Mouse (Mus musculus) cerebellum, adult 2 months (tissue): ENCODE data around the gene Hist1h4c. TPM values are rescaled to one million over a fixed set of nuclear protein-coding genes. Genes with fewer than 3 reads are reported as not detected.

Experiments used
- DNase-seq, 2 experiments: peaks; one replicate each; pipeline ENCODE4 v3.0.0; 2021
- H3K27ac ChIP-seq: fragments of 200-500 bp; 2 replicates; pipeline ENCODE4 v1.5.1; 2012; ENCODE audit warnings: low read length, control low read depth, inconsistent platforms; ENCODE audit not compliant: insufficient read depth
- H3K27me3 ChIP-seq: fragments of 200-500 bp; 2 replicates; pipeline ENCODE4 v1.6.1; 2012; ENCODE audit warnings: inconsistent platforms, mild to moderate bottlenecking, low read length, moderate library complexity; ENCODE audit not compliant: control insufficient read depth, insufficient read depth
- H3K4me1 ChIP-seq: fragments of 200-500 bp; 2 replicates; pipeline ENCODE4 v1.6.1; 2011; ENCODE audit warnings: low read length; ENCODE audit not compliant: control insufficient read depth, insufficient read depth
- H3K4me3 ChIP-seq: fragments of 200-500 bp; replicated peaks from 2 replicates; pipeline ENCODE3; 2011; ENCODE audit warnings: mild to moderate bottlenecking, low read depth, low read length, control low read depth; ENCODE audit not compliant: insufficient read depth
- CTCF ChIP-seq: fragments of 200-500 bp; IDR thresholded peaks from 2 replicates; pipeline ENCODE4 v1.5.1; 2011; ENCODE audit warnings: low read depth, mild to moderate bottlenecking, control low read depth, low read length, moderate library complexity, borderline replicate concordance; ENCODE audit not compliant: insufficient read depth
- POLR2A ChIP-seq: fragments of 200-500 bp; IDR thresholded peaks from 2 replicates; pipeline ENCODE4 v1.6.1; 2011; ENCODE audit warnings: low read length, control low read depth, borderline replicate concordance; ENCODE audit not compliant: insufficient read depth
- WGBS: fragments of 180-500 bp; shearing (Covaris S2); methylation state at CpG from one replicate; pipeline ENCODE4 v1.1.7; 2018; 5-methylcytosine and 5-hydroxymethylcytosine counted together
- polyA plus RNA-seq: library from polyadenylated mRNA; depleted of rRNA; stranded (reverse); fragments of >200 nt; gene quantifications from 2 replicates; pipeline ENCODE4 v1.2.3, GENCODE M21; 2012

Gene Hist1h4c
- polyA plus RNA-seq, 1 experiment = 5.8 TPM

DNA sequence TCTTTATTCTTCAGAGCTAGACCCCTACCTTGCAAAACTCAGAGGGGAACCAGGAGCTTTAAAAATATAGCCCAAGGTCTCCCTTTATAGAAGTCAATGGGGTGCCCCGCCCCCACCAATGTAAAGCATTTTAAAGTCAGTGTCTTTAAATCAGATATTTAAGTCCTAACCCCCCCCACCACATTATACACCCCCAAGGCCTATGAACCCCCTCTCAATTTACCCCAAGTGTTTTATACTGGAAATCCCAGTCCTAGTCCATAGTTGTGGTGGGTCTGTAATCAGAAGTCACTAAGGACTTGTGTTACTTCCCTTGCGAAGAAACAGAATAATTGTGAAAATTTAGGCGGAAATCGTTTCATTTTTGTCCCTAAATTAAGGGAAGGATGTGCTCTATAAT, 39.8 kb upstream of the Hist1h4c start:
- Histone ChIP-seq H3K4me3 (no peak overlapping the region), H3K4me1 (no peaks in the 10 kb centered on the region), H3K27ac (no peak overlapping the region), H3K27me3 (no peaks in the 10 kb centered on the region)
- no peak for DNase-seq
- WGBS = 23% methylated on average over 4 of the region's 4 CpGs
- TF ChIP-seq CTCF (no peak), POLR2A (no peak)

DNA sequence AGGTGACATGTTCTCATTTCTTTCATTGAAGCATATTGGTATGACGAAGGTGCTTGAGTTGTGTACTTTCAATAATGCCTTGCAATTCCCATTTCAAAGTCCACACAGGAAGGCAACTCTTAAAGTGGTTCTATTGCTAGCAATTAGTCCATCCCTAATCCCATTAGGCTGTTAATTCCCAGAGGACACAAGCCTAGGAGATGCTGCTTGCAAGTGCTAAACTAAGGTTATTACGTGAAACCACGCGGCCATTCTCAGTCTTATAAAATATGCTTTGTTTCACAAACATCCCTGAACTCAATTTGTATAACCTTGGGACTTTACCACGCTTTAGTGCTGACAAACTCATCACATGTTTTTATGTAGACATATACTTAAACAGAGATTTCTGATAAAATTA, 38.8 kb upstream of the Hist1h4c start:
- DNase-seq = no peak
- H3K27me3 ChIP-seq = no peaks in the 10 kb centered on the region
- WGBS = 91% methylated on average over 5 of the region's 5 CpGs
- H3K27ac ChIP-seq = no peak overlapping the region
- TF ChIP-seq CTCF = no peak
- TF ChIP-seq POLR2A = no peak
- no peak overlapping the region for H3K4me3 ChIP-seq
- no peaks in the 10 kb centered on the region for H3K4me1 ChIP-seq

- WGBS = 17% methylated on average over 8 of the region's 8 CpGs
- Histone ChIP-seq H3K27me3 (no peaks in the 10 kb centered on the region), H3K4me3 (no peak overlapping the region), H3K27ac (no peak overlapping the region), H3K4me1 (no peaks in the 10 kb centered on the region)
- DNase-seq = peak in 1 of 2 experiments; percentile 37
- TF ChIP-seq CTCF (peak; percentile 43; the same call in 1 of the 2 replicates), POLR2A (no peak)
Observed at GRCm38 (mm10) chr13:23732156-23732804, 34.0 kb upstream of the Hist1h4c start.

DNA sequence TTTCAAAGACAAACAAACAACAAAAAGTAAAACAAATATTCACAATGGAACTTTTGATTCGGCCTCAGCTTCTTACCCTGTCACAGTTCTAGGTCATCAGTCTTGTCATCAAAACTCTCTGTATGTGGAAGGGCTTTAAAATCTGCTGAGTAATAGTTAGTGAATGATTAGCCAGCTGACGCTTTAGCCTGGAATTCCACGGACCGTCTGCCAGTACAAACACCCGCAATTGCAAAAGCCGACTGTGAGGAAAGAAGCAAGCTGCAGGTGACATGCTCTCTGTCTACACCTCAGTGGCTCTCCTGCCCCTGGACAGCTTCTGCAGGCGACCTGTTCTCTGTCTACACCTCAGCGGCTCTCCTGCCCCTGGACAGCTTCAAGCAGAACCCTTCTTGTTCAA, 32.2 kb upstream of the Hist1h4c start:
- no peak for DNase-seq
- Histone ChIP-seq H3K27ac (no peak overlapping the region), H3K4me1 (no peaks in the 10 kb centered on the region), H3K4me3 (no peak overlapping the region), H3K27me3 (no peaks in the 10 kb centered on the region)
- 54% methylated on average over 8 of the region's 8 CpGs for WGBS
- no peak for TF ChIP-seq POLR2A
- no peak for TF ChIP-seq CTCF

GRCm38 (mm10) chr13:23729706-23730105, 31.5 kb upstream of the Hist1h4c start:
- no peak for DNase-seq
- no peaks in the 10 kb centered on the region for H3K27me3 ChIP-seq
- WGBS = 95% methylated on average over 5 of the region's 5 CpGs
- H3K27ac ChIP-seq = no peak overlapping the region
- TF ChIP-seq POLR2A (no peak), CTCF (no peak)
- no peak overlapping the region for H3K4me3 ChIP-seq
- no peaks in the 10 kb centered on the region for H3K4me1 ChIP-seq

- 72% methylated on average over 9 of the region's 9 CpGs for WGBS
- Histone ChIP-seq H3K4me3 (no peak overlapping the region), H3K27ac (no peak overlapping the region), H3K4me1 (no peaks in the 10 kb centered on the region), H3K27me3 (no peaks in the 10 kb centered on the region)
- no peak for DNase-seq
- no peak for TF ChIP-seq POLR2A
Observed at GRCm38 (mm10) chr13:23729192-23729525, 30.9 kb upstream of the Hist1h4c start.

GRCm38 (mm10) chr13:23728472-23729191, 30.4 kb upstream of the Hist1h4c start:
- H3K4me1 ChIP-seq = no peaks in the 10 kb centered on the region
- no peak for TF ChIP-seq CTCF
- no peak for TF ChIP-seq POLR2A
- DNase-seq = no peak
- H3K27me3 ChIP-seq = no peaks in the 10 kb centered on the region
- no peak overlapping the region for H3K4me3 ChIP-seq
- H3K27ac ChIP-seq = no peak overlapping the region
- WGBS = 48% methylated on average over 18 of the region's 18 CpGs

DNA sequence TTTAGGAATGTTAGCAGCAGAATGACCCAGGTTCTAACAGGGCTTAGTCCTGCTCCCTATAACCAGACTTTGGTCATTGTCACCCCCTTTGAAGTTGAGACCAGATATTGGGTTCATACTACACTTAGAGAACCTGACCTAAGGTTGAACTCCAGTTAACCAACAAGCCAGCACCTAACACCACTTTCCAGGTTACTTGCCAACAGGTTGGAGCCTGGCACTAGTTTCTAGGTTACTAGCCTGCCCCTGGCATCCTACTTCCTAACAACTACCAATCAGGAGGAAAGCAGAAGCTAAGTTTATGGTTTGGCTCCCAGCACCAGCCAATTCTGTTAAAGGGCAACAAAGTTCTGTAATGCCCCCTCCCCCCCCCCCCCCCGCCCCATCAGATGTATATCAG, 27.0 kb upstream of the Hist1h4c start:
- no peak overlapping the region for H3K27ac ChIP-seq
- TF ChIP-seq CTCF (no peak), POLR2A (no peak)
- no peaks in the 10 kb centered on the region for H3K4me1 ChIP-seq
- WGBS = 22% methylated on average over 1 of the region's 1 CpGs
- no peaks in the 10 kb centered on the region for H3K27me3 ChIP-seq
- no peak overlapping the region for H3K4me3 ChIP-seq
- DNase-seq = no peak
